Mouse (Mus musculus) megakaryocyte progenitor cell, adult 5-6 weeks (primary cell): ENCODE results near the gene Ism1. TPM values are rescaled to one million over a fixed set of nuclear protein-coding genes. Genes with fewer than 3 reads are reported as not detected.

Experiments used
- ATAC-seq: replicated peaks from 2 replicates; pipeline ENCODE4 v1.8.0; 2016; ENCODE audit warnings: mild to moderate bottlenecking, moderate TSS enrichment, inconsistent platforms; ENCODE audit not compliant: poor library complexity
- total RNA-seq, 2 experiments: library from RNA; stranded (forward) in 1 of 2; stranded (reverse) in 1 of 2; fragments of 157-497, 149-512 nt in 1 of 2; fragments of 200-1000 nt in 1 of 2; gene quantifications; 2 replicates each; pipeline versions ENCODE4 v1.2.3 to v1.2.4; 2015 to 2017

The Ism1 gene
- total RNA-seq, 2 experiments from 2014 or later: not detected

DNA sequence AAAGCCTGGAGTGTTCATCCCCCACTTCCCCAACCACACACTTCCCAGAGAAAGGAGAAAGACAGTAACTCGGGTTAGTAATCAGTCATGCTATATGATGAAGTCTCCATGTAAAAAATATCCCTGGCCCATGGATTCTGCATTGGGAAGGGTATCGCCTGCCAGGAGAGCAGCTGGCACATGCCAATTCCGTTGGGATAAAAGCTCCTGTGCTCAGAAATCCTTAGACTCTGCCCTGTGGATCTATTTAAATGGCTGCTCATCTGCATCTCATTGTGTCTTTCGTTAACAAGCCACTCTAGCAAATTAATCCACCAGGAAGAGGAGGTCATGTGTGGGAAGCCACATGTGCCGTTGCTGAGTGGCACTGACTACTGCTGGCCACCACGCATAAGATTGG, 129.9 kb downstream of the Ism1 start:
- ATAC-seq: no peak

Other genes with a start within 250 kb of the Ism1 start
- gene Sptlc3, start 184.3 kb upstream of the Ism1 start, total RNA-seq (2015): not detected in 2 replicates
- not detected in 2 replicates for gene Sptlc3, start 184.3 kb upstream of the Ism1 start, total RNA-seq (2017)